In genomic region chr8:87674157-87674556, GRCm38 (mm10) we compare ENCODE assay signal across 11 mouse cellular contexts.
DNase-seq lines count a peak whose midpoint lies in the region; ATAC-seq and TF ChIP-seq lines count a peak whose summit lies in the region.
"Had no signal": no experiment of that assay in that cellular context is flagged by ENCODE, and none has a peak within 500 bp of the region (broad histone marks: within the 10 kb centered on the region; RNA-seq: fewer than 3 reads in every experiment).

No protein-coding gene starts in this region.

- no peaks in the 10 kb centered on the region for H3K27me3 ChIP-seq in cerebellum, adult 2 months (ENCODE audit: control insufficient read depth, insufficient read depth, low read length)
- H3K27me3 ChIP-seq in liver, embryonic 14.5 days (ENCODE audit: control insufficient read depth, insufficient read depth, low read length), result no peaks in the 10 kb centered on the region
- H3K27me3 ChIP-seq: neural tube, embryonic 12.5 days had no signal

- peak; percentile 84 for TF ChIP-seq CTCF in cerebellum, adult 2 months (IDR thresholded peaks at IDR 0.05; ENCODE audit: borderline replicate concordance, insufficient read depth, low read depth, low read length)
- TF ChIP-seq CTCF in liver, embryonic 14.5 days (IDR thresholded peaks at IDR 0.05; ENCODE audit: low read depth), result 0 out of 2 replicates have a peak, but pooled peaks have one; percentile 29

- 47% methylated on average over 7 of the region's 7 CpGs for WGBS in cerebellum, adult 2 months
- WGBS in liver, embryonic 14.5 days (ENCODE audit: insufficient replicate concordance), result 45% methylated on average over 7 of the region's 7 CpGs

- ATAC-seq in cerebellum, adult (ENCODE audit: insufficient number of reproducible peaks, low FRiP score, low TSS enrichment), result no peak; the same call in 1 of the 2 replicates
- ATAC-seq in liver, embryonic 14.5 days (ENCODE audit: insufficient read depth), result no peak

- no peak overlapping the region for H3K9ac ChIP-seq in liver, embryonic 14.5 days (replicated peaks)
- H3K9ac ChIP-seq: neural tube, embryonic 12.5 days had no signal

- no peak overlapping the region for H3K4me3 ChIP-seq in cerebellum, adult 2 months (replicated peaks; ENCODE audit: insufficient read depth, low read depth, low read length)
- no peak overlapping the region for H3K4me3 ChIP-seq in liver, embryonic 14.5 days (ENCODE audit: insufficient read depth in 1 of 2, low read depth in 2 of 2, low read length in 2 of 2)
- H3K4me3 ChIP-seq: neural tube, embryonic 12.5 days had no signal

- TF ChIP-seq POLR2A in cerebellum, adult 2 months (IDR thresholded peaks at IDR 0.05; ENCODE audit: borderline replicate concordance, insufficient read depth, low read length), result no peak

- H3K4me2 ChIP-seq in liver, embryonic 14.5 days (ENCODE audit: low read depth), result no peak overlapping the region
- H3K4me2 ChIP-seq: neural tube, embryonic 12.5 days had no signal

- TF ChIP-seq EP300 in liver, embryonic 14.5 days (IDR thresholded peaks at IDR 0.05; ENCODE audit: low read depth), result no peak

- intact Hi-C loops in heart, postnatal 25 days (cut with DNase I), result no loop called here

- no peak overlapping the region for H3K27ac ChIP-seq in cerebellum, adult 2 months (ENCODE audit: insufficient read depth, low read length)
- H3K27ac ChIP-seq in liver, embryonic 14.5 days, result no peak overlapping the region
- H3K27ac ChIP-seq: neural tube, embryonic 12.5 days had no signal

- H3K4me1 ChIP-seq in cerebellum, adult 2 months (ENCODE audit: control insufficient read depth, insufficient read depth, low read length), result peaks cover 35% of the 10 kb centered on the region
- H3K4me1 ChIP-seq in liver, embryonic 14.5 days (replicated peaks; ENCODE audit: control insufficient read depth in 2 of 2, insufficient read depth in 2 of 2, low read length in 1 of 2), result no peaks in the 10 kb centered on the region

- no peaks in the 10 kb centered on the region for H3K9me3 ChIP-seq in liver, embryonic 14.5 days (ENCODE audit: control insufficient read depth, low read length)
- H3K9me3 ChIP-seq: neural tube, embryonic 12.5 days had no signal

- DNase-seq in cerebellum, adult 2 months, result peak; percentile 65 to 74
- no peak for DNase-seq in liver, embryonic 14.5 days (ENCODE audit: low read depth in 3 of 3, low spot score in 3 of 3)
- DNase-seq in liver (no peak), 416B (ENCODE audit: low read depth) (peak; percentile 11)
- peak; percentile 64 to 69 for DNase-seq in cerebellum, postnatal 14 days
- no peak for DNase-seq in urinary bladder, postnatal 25 days (ENCODE audit: low spot score)
- no peak for DNase-seq in heart, postnatal 25 days (ENCODE audit: low spot score)
- DNase-seq: kidney, adult 9 months; right cerebral cortex, postnatal 25 days had no signal

- H3K36me3 ChIP-seq in liver, embryonic 14.5 days (replicated peaks; ENCODE audit: control insufficient read depth, insufficient read depth, low read depth), result no peaks in the 10 kb centered on the region

Comparison
In these comparisons a context has a peak if more than half of its experiments do, and no peak if none do; other contexts are left out.
1. DNase-seq: peak in cerebellum, adult 2 months (2 of 2), 416B (single experiment) and cerebellum, postnatal 14 days (2 of 2); none in liver, embryonic 14.5 days (0 of 3), liver (single experiment), urinary bladder, postnatal 25 days (single experiment) and heart, postnatal 25 days (single experiment).